Mouse (Mus musculus) MN1 (cell line): ENCODE measurements at regions not wholly inside any gene's neighbourhood (a gene's known extent, or its start where the extent isn't known, plus 50 kb on each side); places are given as distances from the start of the nearest gene placed in this dataset.
"Not testable (repeated sequence)": the region's sequence is repeated elsewhere in the genome, so short reads cannot be mapped to it uniquely, and the experiment has no call there.

Experiments
- DNase-seq: peaks from one replicate; pipeline ENCODE4 v3.0.0-alpha.2; 2016; ENCODE audit warnings: low spot score

DNA sequence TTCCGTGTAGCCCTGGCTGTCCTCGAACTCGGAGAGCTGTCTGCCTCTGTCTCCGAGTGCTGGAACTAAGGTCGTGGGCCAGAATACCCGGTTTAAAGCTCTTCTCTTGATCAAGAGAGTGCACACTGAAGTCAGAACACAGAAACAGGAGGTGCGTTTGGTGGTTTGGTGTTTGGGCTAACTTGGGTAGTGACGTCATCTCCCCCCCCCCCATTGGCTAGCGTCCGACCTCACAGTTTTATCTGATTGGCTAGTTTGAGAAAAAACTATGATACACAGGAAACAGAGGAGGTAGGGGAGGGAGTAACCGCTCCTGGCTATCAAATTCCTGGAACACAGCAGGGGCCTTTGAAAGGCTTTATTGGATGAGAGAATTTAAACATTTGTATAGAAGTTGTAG, 60.2 kb upstream of the Pim1 start:
- DNase-seq = no peak

DNA sequence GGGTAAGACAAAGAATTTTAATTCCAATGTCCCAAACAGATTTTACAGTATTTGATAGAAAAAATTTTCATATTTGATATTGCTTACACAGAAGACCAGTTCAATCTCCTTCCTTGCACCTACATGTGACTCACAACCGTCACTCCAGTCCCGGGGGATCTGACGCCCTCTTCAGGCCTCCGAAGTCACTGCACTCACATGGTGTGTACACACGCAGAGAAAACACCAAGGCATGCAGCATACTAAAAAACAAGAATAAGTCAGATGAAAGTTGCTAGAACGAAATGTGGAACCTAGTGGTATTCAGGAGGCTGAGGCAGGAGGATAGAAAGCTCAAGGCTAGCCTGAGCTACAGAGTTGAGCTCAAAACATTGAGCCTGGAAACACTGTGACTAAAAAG, 59.7 kb upstream of the Pim1 start:
- DNase-seq = no peak

DNA sequence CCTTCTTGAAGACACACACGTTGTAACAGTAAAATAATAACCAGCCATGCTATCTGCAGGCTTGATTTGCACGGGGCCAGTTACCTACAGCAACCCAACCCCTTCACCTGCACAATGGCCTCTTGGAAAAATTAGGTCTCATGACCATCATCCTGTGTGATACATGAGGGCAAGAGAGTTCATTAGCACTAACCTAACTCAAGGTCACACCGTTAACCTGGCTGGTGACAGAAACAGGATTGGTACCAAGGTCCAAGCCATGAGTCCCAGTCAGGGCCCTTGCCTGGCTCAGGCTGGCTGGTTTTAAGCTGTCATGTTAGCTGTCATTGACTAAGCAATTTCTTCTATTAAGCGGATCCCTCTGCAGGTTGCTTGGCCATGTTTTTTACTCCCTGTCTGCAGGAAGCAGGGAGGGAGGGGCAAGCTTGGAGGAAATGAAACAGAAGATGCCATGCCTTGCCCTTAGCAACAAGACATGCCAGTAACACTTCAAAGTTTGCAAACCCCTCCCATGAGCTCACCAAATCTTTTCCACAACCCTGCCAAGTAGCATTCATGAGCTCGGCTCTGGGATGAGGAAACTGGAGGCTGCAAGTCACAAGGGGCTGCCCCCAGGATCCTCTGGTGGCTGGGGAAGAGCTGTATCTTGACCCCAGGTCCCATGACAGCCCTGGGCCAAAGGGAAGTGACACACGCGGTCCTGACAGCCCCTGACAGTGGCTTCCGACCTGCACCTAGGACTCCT, 58.8 kb upstream of the Pim1 start:
- DNase-seq = no peak

DNA sequence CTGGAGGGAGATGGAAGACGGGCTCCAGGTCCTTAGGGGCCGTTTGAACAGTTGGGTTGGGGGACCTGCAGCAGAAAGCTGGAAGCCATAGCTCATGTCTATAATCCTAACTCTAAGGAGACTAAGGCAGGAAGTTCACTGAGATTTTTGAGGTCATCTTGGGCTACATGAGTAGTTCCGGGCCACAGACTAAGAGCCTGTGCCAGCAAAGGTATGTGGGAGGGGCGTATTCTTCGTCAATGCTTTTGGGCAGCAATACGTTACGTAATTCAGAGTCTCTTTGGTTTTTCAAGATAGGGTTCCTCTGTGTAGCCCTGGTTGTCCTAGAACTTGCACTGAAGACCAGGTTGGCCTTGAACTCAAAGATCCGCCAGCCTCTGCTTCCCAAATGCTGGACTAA, 57.9 kb upstream of the Pim1 start:
- DNase-seq = no peak

DNA sequence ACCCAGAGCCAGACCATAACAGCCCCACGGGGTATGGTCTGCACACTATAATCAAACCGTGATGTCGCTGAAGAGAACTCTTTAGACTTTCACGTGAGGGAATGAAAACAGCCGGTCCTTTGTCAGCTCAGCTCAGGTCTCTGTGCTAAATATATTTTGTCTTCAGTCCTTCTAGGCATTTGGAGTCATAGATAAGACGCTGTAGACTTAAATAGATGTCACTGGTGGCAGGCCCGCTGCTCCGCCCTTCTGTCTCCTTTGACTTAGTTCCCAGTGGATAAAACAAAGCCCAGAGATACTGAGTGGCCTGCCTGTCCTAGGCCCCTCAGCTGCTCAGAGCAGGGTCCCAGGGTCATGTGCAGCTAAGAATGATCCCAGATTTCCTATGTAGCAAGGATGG, 57.2 kb upstream of the Pim1 start:
- no peak for DNase-seq

DNA sequence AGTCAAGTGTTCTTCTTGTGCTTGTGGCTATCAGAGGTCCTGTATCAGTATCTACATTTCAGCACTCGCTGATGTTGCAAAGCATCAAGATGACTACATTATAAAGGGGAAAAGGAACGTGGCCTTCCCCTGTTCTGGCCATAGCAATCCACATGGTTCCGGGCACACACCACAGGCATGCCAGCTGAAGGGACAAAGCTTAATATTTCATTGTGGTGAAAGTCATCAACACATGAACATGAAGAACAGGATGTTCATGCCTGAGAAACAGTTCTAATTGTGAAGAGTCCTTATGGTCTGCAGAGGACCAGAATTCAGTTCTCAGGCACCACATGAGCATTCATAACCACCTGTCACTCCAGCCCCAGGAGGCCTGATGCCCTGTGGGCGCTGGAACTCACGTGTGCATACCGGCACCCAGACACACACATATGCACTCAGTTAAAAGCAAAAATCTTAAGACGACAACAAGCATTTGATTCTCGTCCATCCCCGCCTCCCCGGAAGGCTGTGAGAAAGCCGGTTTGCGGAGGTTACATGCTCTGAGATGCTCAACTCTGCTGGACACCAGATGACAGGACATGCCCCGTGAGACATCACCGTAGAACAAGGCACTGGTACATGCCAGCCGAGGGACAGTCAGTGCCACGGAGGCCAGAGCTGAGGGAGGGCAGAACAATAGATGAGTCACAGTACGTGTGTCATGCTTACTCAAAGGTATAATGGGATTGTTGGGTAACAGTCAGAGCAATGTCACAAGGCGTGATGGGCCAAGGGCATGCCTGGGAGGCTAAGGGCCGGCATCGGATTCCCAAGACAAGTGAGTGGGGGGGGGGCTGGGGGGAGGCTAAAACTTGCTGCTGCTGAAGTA, 56.2 kb upstream of the Pim1 start:
- peak; percentile 71 for DNase-seq

DNA sequence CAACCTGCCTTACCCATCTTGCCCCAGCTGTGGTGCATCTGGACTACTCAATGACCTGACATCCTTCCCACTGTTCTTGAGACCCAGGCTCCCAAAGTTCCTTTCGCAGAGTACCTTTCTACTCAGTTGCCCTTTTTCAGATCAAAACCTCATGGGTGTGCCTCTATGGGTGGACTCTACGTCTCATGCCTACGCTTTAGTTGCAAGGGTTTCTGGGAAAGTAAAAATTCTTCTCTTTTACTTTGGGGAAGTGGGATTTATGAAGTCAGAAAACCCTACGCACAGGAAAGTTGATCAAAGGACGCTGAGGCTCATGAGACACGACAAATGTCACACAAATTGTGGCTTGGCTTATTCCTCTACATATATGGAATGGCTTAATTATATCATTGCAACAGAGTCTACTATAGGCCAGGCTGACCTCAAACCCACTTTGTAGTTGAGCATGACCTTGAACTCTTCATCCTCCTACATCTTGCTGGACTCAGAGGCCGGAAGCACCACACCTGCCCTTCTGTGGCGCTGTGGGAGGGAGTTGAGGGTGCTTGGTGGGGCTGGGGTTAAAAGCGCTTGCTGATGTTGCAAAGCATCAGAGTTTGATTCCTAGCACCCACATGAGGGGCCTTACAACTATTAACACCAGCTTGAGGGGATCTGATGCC, 55.1 kb upstream of the Pim1 start:
- DNase-seq = no peak

DNA sequence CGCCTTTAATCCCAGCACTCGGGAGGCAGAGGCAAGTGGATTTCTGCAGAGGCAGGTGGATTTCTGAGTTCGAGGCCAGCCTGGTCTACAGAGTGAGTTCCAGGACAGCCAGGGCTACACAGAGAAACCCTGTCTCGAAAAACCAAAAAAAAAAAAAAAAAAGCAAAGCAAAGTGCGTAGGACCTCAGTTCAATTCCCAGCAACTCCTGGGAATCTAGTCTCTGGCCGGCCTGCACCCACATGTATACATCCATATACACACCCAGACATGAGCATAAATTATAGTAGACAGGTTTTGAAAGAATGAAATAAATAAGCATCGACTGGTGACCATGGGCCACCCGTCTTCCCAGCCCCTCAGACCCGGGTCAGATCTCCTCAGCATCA, 54.1 kb upstream of the Pim1 start:
- DNase-seq = not testable (repeated sequence)

DNA sequence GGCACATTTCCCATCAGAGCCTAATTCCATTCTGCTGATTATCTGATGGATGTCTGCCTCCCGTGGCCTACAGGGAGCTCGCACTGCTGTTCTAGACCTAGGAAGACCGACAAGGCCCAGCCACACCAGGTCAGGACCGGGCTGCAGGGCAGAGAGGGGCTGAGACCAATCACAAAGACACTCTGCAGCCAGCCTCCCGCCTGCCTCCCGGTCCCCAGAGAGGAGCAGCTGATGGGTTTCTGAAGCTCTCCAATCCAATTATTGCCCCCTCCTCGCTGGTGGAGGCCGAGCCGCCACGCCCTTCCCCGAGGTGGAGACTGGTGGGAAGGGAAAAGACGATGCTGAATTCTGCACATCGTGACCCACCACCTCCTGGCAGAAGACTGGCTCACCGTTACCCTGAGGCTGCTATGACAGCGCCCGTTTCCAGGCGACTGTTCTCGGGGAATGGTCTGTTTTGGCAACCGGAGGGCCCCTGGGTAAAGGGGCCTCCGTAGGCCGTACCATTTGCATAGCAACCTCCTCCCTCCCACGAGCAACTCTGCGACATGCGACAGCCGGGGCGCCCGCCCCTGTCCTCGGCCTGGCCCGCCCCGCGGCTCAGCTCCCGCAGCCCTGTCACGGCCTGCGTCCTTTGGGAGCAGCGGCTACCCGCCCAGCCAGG, 53.5 kb upstream of the Pim1 start:
- DNase-seq = peak; percentile 97

DNA sequence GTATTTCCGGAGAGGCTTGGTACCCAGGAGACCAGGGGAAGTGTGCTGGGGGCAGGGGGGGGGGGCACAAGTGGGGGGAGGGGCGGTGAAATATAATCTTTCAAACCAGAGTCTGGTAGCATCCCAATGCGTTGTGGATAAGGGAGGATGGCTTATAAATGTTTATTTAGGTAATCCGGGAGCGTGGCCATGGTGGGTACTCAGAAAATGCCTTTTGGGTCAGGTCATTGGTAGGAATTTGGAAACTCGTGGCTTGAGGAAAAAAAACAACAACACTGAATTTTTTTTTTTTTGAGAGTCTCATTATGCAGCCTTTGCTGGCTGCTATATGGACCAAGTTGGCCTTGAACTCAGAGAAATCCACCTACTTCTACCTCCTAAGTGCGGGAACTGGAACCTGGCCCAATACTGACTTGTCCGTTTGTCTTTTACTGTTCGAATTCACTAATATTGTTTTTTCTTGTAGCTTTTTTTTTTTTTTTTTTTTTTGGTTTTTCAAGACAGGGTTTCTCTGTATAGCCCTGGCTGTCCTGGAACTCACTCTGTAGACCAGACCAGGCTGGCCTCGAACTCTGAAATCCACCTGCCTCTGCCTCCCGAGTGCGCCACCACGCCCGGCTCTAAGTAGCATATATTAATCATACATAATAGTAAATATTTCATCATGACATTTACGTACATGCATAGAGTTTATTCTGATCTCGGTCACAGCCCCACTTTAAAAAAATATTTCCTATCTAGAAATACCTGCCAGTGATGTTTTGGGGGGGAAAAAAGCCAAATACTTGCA, 52.8 kb upstream of the Pim1 start:
- DNase-seq = peak; percentile 84

DNA sequence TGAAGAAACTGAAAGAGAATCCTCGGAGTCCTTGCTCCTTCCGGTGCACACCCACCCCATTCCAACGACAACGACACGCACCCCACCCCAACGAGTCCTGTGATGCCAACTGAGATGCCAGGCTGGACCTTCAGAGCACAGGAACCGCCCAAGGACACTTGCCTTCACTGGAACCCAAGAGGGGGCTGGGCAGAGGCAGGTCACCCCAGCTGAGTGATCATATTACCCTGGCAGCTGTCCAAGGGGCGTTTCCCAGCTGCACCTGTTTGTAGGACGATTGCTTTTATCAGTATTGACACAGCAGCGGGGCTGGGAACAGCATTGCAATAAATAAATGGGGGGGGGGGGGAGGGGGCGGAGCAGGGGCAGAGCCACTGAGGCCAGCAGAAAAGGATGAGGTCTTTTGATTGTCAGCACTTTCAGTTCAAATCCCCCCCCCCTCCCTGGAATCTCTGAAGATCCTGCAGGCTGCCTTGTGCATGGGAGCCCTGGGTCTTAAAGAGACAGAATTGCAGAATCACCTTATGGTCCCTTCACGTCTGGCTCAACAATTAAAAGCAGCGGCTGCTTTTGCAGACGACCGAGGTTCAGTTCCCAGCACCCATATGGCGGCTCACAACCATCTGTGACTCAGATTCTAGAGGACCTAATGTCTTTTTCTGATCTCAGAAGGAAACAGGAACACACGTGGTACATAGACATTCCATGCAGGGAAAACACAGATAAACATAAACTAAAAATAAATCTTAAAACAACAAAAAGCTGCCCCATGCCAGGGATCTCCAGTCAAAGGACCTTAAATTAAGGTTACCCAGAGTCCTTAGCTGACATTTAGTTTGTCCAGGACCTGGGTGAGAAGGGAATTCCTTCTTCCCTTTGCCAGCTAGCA, 52.0 kb upstream of the Pim1 start:
- peak; percentile 86 for DNase-seq

DNA sequence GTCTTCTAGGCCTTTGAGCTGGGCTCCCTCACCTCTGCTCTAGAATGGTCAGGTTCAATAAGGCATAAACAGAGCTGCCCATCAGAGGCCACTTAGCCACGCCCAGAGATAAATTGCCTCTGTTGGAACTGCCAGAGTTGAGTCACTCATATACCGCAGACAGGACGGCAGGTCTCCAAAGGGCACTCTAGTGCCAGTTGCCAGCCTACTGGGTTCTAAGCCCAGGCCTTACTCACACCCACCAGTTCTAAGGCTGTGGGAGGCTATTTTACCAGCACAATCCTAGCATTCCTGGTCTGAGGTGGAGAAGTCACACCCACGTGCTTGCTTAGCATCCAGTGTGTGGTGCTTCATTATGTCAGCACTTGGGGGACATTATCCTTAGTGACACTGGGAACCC, 50.6 kb upstream of the Pim1 start:
- peak; percentile 60 for DNase-seq

DNA sequence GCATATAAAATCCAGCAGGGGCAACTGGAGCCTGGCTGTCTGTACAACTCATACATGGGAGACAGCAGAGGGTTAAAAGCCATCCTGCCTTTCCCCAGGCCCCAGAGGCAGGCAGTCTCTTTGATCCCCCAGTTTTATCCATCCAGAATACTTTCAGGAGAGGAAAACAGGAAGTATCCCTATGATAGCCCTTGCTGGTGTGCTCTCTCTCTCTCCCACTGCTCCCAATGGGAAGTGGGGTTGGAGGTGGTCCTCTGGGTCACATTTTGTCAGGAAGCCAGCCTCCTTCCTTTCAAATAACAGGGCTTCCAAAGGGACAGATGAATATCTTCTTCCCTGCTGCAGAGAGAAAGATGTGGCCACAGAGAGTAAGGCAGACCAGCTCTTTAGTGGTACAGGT, 50.1 kb upstream of the Pim1 start:
- no peak for DNase-seq
